Mouse (Mus musculus): ENCODE measurements at regions not wholly inside any gene's neighbourhood (a gene's known extent, or its start where the extent isn't known, plus 50 kb on each side); places are given as distances from the start of the nearest gene placed in this dataset.

DNA sequence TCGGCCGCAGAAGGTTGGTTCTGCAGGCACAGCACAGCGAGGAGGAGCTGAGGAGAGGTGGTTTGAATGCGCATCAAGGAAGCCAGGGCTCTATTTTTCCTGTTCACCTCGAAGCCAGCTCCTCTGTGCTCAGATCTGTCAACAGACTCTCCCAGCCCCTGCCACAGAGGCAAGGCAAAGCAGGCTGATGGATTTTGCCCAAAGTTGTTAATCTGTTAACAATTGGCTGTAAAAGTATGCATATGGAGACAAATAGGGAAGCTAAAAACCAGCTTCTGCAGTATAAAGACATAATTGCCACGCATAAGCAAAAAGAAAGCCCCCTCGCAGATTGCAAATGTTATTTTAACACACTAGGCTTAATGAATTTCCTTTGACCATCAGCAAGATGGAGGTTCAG lies 343.3 kb upstream of the Kif2a start:
- TF ChIP-seq ZNF384 (IDR thresholded peaks at IDR 0.05; ENCODE audit: low read depth, low read length) (no peak), HCFC1 (IDR thresholded peaks at IDR 0.05; ENCODE audit: borderline replicate concordance, insufficient read depth, low read length) (no peak), MAFK (IDR thresholded peaks at IDR 0.05; ENCODE audit: insufficient read depth, low read depth, low read length) (no peak), CHD2 (IDR thresholded peaks at IDR 0.05; ENCODE audit: low read depth, low read length) (no peak)
